Mouse (Mus musculus) cerebellum, adult 9-11 months (tissue): ENCODE measurements around the gene Nt5m.

Experiments used
- DNase-seq: peaks from one replicate; pipeline ENCODE4 v3.0.0; 2022

Gene Nt5m

DNA sequence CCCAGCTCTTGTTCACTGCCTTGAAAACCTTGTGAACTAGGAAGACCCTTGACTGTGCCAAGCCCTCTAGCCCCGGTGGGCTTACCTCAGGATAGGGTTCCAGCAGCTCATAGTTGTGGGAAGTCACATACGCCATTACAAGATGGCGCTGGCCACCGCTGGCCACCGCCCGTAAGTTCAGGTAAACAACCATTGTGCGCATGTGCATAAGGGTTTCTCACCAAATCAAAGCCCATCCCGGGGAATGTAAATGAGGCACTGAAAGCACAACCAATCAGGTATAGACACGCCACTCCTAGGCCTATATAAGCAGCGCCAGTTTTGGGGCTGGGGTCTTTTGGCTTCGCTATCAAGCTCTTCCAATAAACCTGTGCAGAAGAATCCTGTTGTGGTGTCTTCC lies 7.1 kb downstream of the Nt5m start:
- no peak for DNase-seq

DNA sequence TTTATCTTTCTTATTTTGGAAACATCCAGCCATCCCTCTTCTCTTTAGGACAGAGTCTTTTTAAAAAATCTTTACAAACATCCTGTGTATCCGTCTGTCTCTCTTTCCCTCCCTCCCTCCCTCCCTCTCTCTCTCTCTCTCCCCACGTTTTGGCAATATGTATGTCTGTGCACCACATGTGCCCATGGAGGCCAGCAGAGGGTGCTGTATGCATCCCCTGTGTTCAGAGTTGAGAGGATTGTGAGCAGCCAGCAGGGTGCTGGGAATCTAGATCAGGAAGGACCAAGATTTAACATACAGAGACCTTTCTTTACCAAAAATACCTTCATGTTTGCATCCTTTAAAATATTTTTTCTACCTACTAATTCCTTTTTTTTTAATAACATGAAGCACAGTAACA lies 7.9 kb downstream of the Nt5m start:
- peak; percentile 58 for DNase-seq

DNA sequence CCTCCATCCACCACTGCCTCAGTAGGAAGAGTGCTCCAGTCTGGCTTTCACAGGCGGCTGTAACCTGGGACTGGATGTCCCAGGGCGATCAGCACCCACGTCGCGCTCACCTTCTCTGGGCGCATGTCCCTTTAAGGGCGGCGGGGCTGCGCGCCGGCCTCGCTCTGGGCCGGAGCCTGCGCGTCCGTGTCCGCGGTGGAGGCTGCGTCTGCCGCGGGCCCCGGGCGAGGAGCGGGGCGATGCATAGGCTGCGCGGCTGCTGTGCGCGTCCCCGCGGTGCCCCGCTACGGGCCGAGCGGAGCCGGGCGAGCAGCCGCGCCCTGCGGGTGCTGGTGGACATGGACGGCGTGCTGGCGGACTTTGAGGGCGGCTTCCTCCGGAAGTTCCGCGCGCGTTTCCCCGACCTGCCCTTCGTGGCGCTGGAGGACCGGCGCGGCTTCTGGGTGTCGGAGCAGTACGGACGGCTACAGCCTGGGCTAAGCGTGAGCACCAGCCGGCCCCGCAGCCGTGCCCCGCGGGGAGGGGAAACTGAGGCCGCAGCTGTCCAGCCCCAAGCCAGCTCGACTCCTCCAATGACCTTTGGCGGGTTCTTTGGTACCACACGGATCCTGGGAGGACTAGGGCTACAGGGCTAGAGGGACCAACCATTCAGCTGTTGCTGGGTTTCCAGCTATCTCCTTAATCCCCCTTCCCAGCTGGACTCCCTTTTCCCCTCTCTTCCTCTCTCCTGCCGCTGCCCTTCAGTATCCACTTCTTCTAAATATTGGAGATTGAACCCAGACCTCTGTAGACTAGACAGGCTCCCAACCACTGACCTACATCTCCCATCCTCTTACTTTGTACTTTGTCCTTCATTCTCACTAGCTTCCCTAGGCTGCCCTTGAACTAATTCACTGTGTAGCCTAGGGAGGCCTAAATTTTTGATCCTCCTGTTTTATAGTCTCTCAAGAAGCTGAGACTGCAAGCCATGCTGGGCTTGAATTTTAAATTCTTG lies 8.9 kb downstream of the Nt5m start:
- DNase-seq: peak; percentile 82

DNA sequence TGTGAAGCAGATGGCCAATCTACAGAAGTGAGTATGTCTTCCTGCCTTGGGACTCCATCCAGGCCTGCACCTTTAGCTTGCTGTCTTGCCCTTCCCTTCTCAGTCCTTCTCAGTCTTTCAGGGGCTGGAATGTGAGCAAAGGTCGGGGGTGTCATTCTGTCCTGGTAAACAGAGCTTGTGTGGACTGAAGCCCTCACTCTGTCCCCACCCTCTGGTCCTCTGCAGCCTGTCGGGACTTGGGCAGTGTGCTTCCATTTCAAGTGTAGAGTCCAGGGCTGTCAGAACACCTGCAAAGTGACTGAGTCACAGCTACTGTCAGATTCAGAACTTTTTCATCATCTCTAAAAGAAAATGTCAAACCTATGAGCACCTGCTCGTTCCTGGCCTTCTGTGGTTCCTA lies 13.6 kb downstream of the Nt5m start:
- DNase-seq: no peak

- DNase-seq: no peak
Measured at GRCm38 (mm10) chr11:59860467-59860866, 21.2 kb downstream of the Nt5m start.

GRCm38 (mm10) chr11:59864316-59864715 lies 25.1 kb downstream of the Nt5m start:
- no peak for DNase-seq

DNA sequence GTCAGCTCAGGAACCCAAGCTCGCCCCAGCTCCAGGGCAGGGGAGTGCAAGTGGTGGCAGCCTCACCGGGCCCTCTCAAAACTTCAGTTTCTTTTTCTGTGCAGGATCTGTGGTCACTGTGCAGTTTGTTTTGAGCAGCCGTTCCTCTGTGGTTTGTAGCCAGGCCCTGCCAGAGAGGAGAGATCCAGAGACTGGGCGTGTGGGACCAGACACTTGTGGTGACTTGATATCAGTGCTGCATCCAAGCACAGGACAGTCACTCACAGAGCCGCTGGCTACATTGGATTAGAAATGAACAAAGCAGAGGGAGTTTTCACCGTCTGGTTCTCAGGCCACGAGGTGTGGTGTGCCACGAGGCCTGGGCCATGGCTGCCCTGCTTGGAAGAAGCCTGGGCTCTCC lies 32.9 kb downstream of the Nt5m start:
- DNase-seq: no peak

- DNase-seq: peak; percentile 78
Measured at GRCm38 (mm10) chr11:59880031-59880430, 40.8 kb downstream of the Nt5m start.

DNA sequence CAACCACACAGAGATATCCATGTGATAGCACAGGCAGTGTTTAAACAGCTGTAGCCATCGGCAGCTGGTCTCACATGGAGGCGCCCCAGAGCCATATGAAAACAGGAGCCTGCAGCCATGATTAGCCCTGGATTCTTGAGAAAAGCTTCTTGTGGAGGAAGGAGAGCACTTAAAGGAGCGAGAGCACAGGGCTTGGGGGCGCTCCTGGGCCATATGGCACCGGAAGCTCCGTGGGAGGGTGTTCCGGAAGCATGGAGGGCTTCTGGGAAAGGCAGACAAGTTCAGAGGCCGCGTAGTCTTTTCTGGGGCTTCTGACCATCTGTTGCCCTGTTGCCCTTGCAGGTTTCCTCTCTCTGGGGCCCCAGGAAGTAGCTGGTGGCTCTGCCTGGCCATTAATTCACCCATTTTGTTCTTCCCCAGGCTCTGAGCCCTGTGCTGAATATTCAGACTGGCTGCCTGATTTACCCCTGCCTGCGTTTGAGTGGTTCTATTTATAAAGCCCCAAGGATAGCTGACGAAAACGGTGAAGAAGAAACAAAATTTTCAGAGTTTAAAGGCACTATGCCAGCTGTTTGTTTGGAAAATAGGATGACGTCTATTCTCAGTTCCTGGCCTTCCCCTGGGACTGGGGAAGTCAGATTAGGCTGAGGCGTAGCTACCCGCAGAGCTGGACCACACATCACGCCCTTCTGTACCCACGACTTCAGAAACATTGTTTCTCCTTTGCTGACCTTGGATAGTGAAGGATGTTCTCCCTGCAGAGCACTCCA lies 46.2 kb downstream of the Nt5m start:
- DNase-seq: peak; percentile 25

GRCm38 (mm10) chr11:59886952-59887351 lies 47.7 kb downstream of the Nt5m start:
- no peak for DNase-seq

GRCm38 (mm10) chr11:59888151-59888550 lies 48.9 kb downstream of the Nt5m start:
- no peak for DNase-seq

GRCm38 (mm10) chr11:59891854-59892253 lies 52.6 kb downstream of the Nt5m start:
- DNase-seq: no peak

GRCm38 (mm10) chr11:59893153-59893788 lies 54.0 kb downstream of the Nt5m start:
- DNase-seq: no peak

GRCm38 (mm10) chr11:59894916-59895315 lies 55.7 kb downstream of the Nt5m start:
- DNase-seq: no peak

- DNase-seq: no peak
Measured at GRCm38 (mm10) chr11:59895316-59895715, 56.1 kb downstream of the Nt5m start.

DNA sequence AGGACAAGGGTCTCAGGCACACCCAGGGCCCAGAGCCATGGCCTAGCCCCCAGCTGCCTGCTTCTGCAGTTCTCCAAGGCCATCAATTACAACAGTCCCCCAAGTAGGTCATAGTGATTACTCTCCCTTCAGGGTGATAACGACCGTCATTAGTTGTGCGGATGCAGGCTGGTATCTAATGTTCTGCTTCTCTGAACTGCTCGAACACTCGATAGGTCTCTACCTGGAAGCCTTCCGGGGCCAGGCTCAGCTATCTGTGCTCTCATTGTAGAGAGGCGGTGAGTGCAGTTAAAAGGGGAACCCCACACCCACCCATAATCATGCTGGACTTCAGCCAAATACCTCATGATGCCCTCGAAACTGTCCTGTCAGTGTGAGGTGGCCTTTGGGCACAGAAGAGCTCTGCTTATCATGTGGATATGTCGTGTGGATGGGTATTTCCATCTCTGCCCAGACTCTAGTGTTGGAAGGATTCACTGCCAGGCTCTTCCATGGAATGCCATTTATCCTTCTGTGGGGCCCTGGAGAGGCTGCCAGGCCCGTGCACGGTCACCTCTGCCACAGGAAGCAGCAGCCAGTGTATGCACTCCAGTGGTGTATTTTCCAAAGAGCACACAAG lies 58.8 kb downstream of the Nt5m start:
- no peak for DNase-seq

DNA sequence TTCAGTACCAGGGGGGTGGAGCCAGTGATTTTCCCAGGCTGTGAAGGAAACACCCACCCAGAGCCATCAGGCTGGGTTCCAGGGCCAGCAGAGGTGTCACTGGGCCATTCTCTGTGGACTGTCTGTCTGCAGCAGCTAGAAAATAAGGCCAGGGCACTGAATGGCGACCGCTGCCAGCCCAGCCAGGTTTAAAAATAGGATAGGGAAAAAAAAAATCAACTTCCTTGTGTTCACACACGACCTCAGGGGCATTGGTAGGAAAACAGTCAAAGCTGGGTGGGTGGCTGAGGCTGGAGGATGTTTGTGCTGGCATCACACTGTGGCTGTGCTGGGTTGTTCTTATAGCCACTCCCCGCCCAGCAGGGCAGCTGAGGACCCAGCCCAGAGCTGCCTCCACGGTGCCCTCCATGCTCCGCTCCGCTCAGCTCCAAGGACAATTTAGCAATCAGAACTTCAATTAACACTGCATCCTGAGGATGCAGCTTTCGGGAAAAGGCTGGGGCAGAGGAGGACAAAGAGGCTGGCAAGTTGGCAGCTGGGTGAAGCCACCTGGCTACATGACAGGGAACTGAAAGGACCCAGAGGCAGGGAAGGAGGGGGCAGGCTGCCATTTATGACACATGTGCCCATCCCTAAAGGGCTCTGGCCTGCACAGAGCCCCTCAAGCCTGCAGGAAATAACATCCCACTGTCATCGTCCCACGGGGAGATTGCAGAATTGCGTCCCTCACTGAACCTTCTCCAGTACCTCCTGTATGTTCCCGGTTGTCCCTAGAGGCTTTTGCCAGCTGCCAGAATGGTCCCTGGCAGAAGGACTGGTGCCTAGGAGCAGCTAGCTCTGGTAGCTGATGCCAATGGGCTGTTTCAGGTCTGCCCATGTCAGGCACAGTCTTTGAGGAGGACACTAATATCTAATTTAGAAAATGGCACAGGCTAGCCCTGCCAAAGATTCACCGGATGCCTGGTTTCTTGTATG lies 60.8 kb downstream of the Nt5m start:
- DNase-seq: no peak

GRCm38 (mm10) chr11:59900995-59901394 lies 61.7 kb downstream of the Nt5m start:
- peak; percentile 57 for DNase-seq

- DNase-seq: no peak
Measured at GRCm38 (mm10) chr11:59902045-59902726, 62.9 kb downstream of the Nt5m start.

GRCm38 (mm10) chr11:59906521-59907123 lies 67.4 kb downstream of the Nt5m start:
- no peak for DNase-seq

DNA sequence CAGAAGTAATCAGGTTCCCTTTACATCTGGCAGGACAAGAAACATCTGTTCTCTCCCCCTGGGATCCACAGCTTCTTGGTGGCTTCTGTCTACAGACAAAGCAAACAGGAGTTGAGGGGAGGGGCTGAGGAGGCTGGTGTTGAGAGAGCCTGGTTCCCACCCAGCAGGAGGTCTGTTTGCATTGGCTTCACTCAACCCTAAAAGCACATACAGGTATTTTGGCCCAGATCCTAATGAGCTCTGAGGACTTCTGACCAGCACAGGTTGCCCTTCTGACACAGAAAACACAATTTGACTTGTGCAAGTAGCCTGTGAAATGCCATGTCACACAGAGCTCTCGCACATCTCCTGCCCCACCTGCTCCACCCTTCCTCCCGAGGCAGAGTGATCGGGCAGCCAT lies 69.2 kb downstream of the Nt5m start:
- DNase-seq: no peak
